Mouse (Mus musculus) adrenal gland, postnatal 36 days (tissue): Measurements from ENCODE around the gene Gemin6. TPM values are rescaled to one million over a fixed set of nuclear protein-coding genes. Genes with fewer than 3 reads are reported as not detected.
"Not testable (repeated sequence)": the region's sequence is repeated elsewhere in the genome, so short reads cannot be mapped to it uniquely, and the experiment has no call there.

Experiments used
- DNase-seq, 2 experiments: peaks; one replicate each; pipeline ENCODE4 v3.0.0; 2021; ENCODE audit warnings: mixed read lengths in 1 of 2
- total RNA-seq, 2 experiments: library from RNA; stranded (reverse); gene quantifications; 2 replicates each; pipeline ENCODE4 v1.2.3; 2021

The Gemin6 gene
- total RNA-seq, 2 experiments from 2014 or later, result 7.5 to 7.8 TPM

- no peak for DNase-seq
These were observed 9.6 kb downstream of the Gemin6 start for GRCm38 (mm10) chr17:80233844-80234243.

GRCm38 (mm10) chr17:80234376-80234775 lies 10.1 kb downstream of the Gemin6 start:
- no peak for DNase-seq

GRCm38 (mm10) chr17:80235477-80235876 lies 11.2 kb downstream of the Gemin6 start:
- DNase-seq, result no peak

- DNase-seq, result no peak
These were observed 12.6 kb downstream of the Gemin6 start for GRCm38 (mm10) chr17:80236805-80237204.

GRCm38 (mm10) chr17:80237475-80237874 lies 13.2 kb downstream of the Gemin6 start:
- no peak for DNase-seq

GRCm38 (mm10) chr17:80241594-80241993 lies 17.4 kb downstream of the Gemin6 start:
- no peak for DNase-seq

GRCm38 (mm10) chr17:80243116-80243515 lies 18.9 kb downstream of the Gemin6 start:
- DNase-seq, result peak in 1 of 2 experiments; percentile 14

- DNase-seq, result peak; percentile 32 to 42
These were observed 28.7 kb downstream of the Gemin6 start for GRCm38 (mm10) chr17:80252757-80253525.

GRCm38 (mm10) chr17:80254421-80254820 lies 30.2 kb downstream of the Gemin6 start:
- DNase-seq, result no peak

- DNase-seq, result peak; percentile 85 to 86
These were observed 31.0 kb downstream of the Gemin6 start for GRCm38 (mm10) chr17:80255208-80255607.

- DNase-seq, result no peak
These were observed 42.8 kb downstream of the Gemin6 start for GRCm38 (mm10) chr17:80267065-80267464.

GRCm38 (mm10) chr17:80268151-80268550 lies 43.9 kb downstream of the Gemin6 start:
- no peak for DNase-seq

- not testable (repeated sequence) for DNase-seq
These were observed 46.4 kb downstream of the Gemin6 start for GRCm38 (mm10) chr17:80270622-80271021.

Other genes with a start within 250 kb of the Gemin6 start
- 10 to 100 TPM; 45.7 to 51.8 TPM for gene Hnrnpll, start 162.1 kb upstream of the Gemin6 start, total RNA-seq
- 10 to 100 TPM; 13.9 to 19.8 TPM for gene Galm, start 97.0 kb upstream of the Gemin6 start, total RNA-seq
- gene Srsf7, start 17.1 kb upstream of the Gemin6 start, total RNA-seq, result 100 to 1,000 TPM; 101 to 144 TPM
- not detected for gene Ttc39d, start 17.0 kb upstream of the Gemin6 start, total RNA-seq
- 10 to 100 TPM; 13.7 to 17.6 TPM for gene Morn2, start 65.8 kb downstream of the Gemin6 start, total RNA-seq
- gene Dhx57, start 66.0 kb downstream of the Gemin6 start, total RNA-seq, result 10 to 100 TPM; 11.9 to 12.7 TPM
- under 1 TPM in 1 of 2 experiments, not detected in 1; 0.63 TPM for gene Arhgef33, start 83.0 kb downstream of the Gemin6 start, total RNA-seq
- 1 to 10 TPM in 1 of 2 experiments, not detected in 1; 1.1 TPM for gene Gm10190, start 149.1 kb downstream of the Gemin6 start, total RNA-seq